Mouse (Mus musculus) liver, adult 2 months (tissue): ENCODE results near the gene Gm26741. TPM values are rescaled to one million over a fixed set of nuclear protein-coding genes. Genes with fewer than 3 reads are reported as not detected.

Experiments
- DNase-seq: peaks from one replicate; pipeline ENCODE4 v3.0.0-alpha.2; 2011; ENCODE audit warnings: low read depth, low spot score; ENCODE audit errors: extremely low read depth
- H3K27ac ChIP-seq: fragments of 200-500 bp; replicated peaks from 2 replicates; pipeline ENCODE4 v1.5.1; 2012; ENCODE audit warnings: low read depth, mild to moderate bottlenecking, control low read depth, inconsistent platforms, low read length; ENCODE audit not compliant: insufficient read depth
- H3K27me3 ChIP-seq: fragments of 200-500 bp; 2 replicates; pipeline ENCODE4 v1.6.1; 2012; ENCODE audit warnings: mild to moderate bottlenecking, moderate library complexity, low read length, inconsistent platforms; ENCODE audit not compliant: control insufficient read depth, insufficient read depth
- H3K36me3 ChIP-seq: fragments of 200-500 bp; 2 replicates; pipeline ENCODE4 v1.6.1; 2012; ENCODE audit warnings: low read length, inconsistent platforms; ENCODE audit not compliant: control insufficient read depth, insufficient read depth
- H3K4me1 ChIP-seq: fragments of 200-500 bp; 2 replicates; pipeline ENCODE4 v1.6.1; 2011; ENCODE audit warnings: low read length; ENCODE audit not compliant: control insufficient read depth, insufficient read depth
- H3K4me3 ChIP-seq: fragments of 200-500 bp; 2 replicates; pipeline ENCODE4 v1.5.1; 2011; ENCODE audit warnings: low read depth, mild to moderate bottlenecking, control low read depth, low read length, moderate library complexity; ENCODE audit not compliant: insufficient read depth
- H3K79me2 ChIP-seq: fragments of 200-500 bp; 2 replicates; pipeline ENCODE4 v1.6.1; 2012; ENCODE audit warnings: inconsistent platforms, mild to moderate bottlenecking, low read length, moderate library complexity; ENCODE audit not compliant: control insufficient read depth, insufficient read depth
- H3K9ac ChIP-seq: fragments of 200-500 bp; 2 replicates; pipeline ENCODE4 v1.6.1; 2012; ENCODE audit warnings: low read depth, mild to moderate bottlenecking, control low read depth, inconsistent platforms, low read length
- CTCF ChIP-seq: fragments of 200-500 bp; IDR thresholded peaks from 2 replicates; pipeline ENCODE4 v1.5.1; 2011; ENCODE audit warnings: low read depth, low read length, control low read depth
- POLR2A ChIP-seq: fragments of 200-500 bp; IDR thresholded peaks from 2 replicates; pipeline ENCODE4 v1.6.1; 2011; ENCODE audit warnings: low read length, control low read depth; ENCODE audit not compliant: insufficient read depth; ENCODE audit errors: extremely low read depth
- WGBS: fragments of 180-500 bp; shearing (Covaris S2); methylation state at CpG from one replicate; pipeline ENCODE4 v1.1.7; 2018; 5-methylcytosine and 5-hydroxymethylcytosine counted together
- polyA plus RNA-seq: library from polyadenylated mRNA; depleted of rRNA; stranded (reverse); fragments of >200 nt; gene quantifications from 2 replicates; pipeline ENCODE4 v1.2.3, GENCODE M21; 2012; rRNA removed
- total RNA-seq: library from RNA; depleted of rRNA; stranded (reverse); fragments of >200 nt; gene quantifications from 2 replicates; pipeline ENCODE4 v1.2.3, GENCODE M21; 2014; rRNA removed

Gene Gm26741
- total and polyA plus RNA-seq, 2 experiments = not detected

GRCm38 (mm10) chr10:52398715-52399114 lies 40.1 kb downstream of the Gm26741 start:
- TF ChIP-seq CTCF (no peak), POLR2A (no peak)

GRCm38 (mm10) chr10:52399722-52400121 lies 41.2 kb downstream of the Gm26741 start:
- TF ChIP-seq POLR2A (no peak), CTCF (no peak)
- Histone ChIP-seq H3K79me2 (no peaks in the 10 kb centered on the region), H3K4me3 (no peak overlapping the region), H3K4me1 (no peaks in the 10 kb centered on the region), H3K27ac (no peak overlapping the region), H3K36me3 (no peaks in the 10 kb centered on the region), H3K27me3 (no peaks in the 10 kb centered on the region), H3K9ac (no peak overlapping the region)
- no peak for DNase-seq
- WGBS = 65% methylated on average over 3 of the region's 3 CpGs

More at GRCm38 (mm10) chr10:52398715-52399114, 40.1 kb downstream of the Gm26741 start:
- WGBS = 74% methylated on average over 2 of the region's 2 CpGs
- H3K79me2 ChIP-seq = no peaks in the 10 kb centered on the region
- no peak for DNase-seq
- H3K27me3 ChIP-seq = no peaks in the 10 kb centered on the region
- H3K9ac ChIP-seq = no peak overlapping the region
- H3K4me3 ChIP-seq = no peak overlapping the region
- H3K36me3 ChIP-seq = no peaks in the 10 kb centered on the region
- no peak overlapping the region for H3K27ac ChIP-seq
- no peaks in the 10 kb centered on the region for H3K4me1 ChIP-seq

DNA sequence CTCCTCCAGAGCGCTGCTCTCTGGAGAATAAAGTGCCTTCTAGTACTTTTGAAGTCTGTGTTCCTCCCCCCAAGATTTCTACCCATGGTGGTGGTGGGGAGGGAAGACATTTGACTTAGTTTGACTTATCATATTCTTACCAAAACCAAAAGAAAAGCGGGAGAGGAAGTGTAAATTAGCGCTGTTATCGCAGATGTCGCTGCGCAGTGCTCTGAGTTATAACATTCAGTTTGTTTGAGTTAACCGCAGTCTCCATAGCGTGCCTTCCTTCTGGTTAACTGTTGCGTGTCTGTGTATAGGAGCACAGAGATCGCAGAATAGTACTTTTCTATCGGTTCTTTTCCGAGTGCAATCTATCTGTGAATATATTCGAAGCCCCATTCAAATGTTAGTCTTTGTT lies 46.6 kb downstream of the Gm26741 start:
- H3K36me3 ChIP-seq = no peaks in the 10 kb centered on the region
- H3K27me3 ChIP-seq = peaks cover 2% of the 10 kb centered on the region; the same call in 1 of the 2 replicates
- H3K27ac ChIP-seq = no peak overlapping the region
- no peak for TF ChIP-seq CTCF
- TF ChIP-seq POLR2A = no peak
- H3K9ac ChIP-seq = no peak overlapping the region
- H3K4me3 ChIP-seq = no peak overlapping the region
- 87% methylated on average over 13 of the region's 13 CpGs for WGBS
- no peak for DNase-seq
- no peaks in the 10 kb centered on the region for H3K4me1 ChIP-seq
- no peaks in the 10 kb centered on the region for H3K79me2 ChIP-seq

DNA sequence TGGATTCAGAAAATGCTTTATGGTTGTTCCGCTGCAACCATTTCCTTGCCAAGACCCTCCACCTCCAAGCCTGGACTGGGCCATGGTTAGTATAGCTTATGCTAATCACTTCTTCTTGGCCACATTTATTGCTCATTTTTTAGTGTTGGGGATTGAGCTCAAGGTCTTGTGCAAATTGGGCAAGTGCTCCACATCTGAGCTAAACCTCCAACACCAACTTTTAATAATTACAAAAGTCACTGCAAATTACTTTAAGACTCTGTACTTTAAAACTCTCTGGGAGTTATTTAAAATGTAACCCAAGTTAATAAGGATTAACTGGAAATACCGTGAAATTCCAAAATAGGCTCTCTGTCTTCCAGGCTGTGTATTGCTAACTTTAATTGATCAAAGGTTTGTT lies 49.0 kb downstream of the Gm26741 start:
- no peaks in the 10 kb centered on the region for H3K79me2 ChIP-seq
- no peaks in the 10 kb centered on the region for H3K36me3 ChIP-seq
- H3K4me3 ChIP-seq = no peak overlapping the region
- H3K27me3 ChIP-seq = peaks cover 2% of the 10 kb centered on the region; the same call in 1 of the 2 replicates
- WGBS = 90% methylated on average over 2 of the region's 2 CpGs
- no peaks in the 10 kb centered on the region for H3K4me1 ChIP-seq
- no peak for TF ChIP-seq POLR2A
- no peak for TF ChIP-seq CTCF
- no peak for DNase-seq
- no peak overlapping the region for H3K9ac ChIP-seq
- no peak overlapping the region for H3K27ac ChIP-seq

Other genes starting within 250 kb of the Gm26741 start
- gene Ros1, start 163.5 kb upstream of the Gm26741 start, total RNA-seq = not detected in 2 replicates
- gene Ros1, start 163.5 kb upstream of the Gm26741 start, polyA plus RNA-seq = not detected in 2 replicates
- 3.1 and 3.5 TPM in 2 replicates for gene Dcbld1, start 125.1 kb upstream of the Gm26741 start, total RNA-seq
- 2.0 and 2.3 TPM in 2 replicates for gene Dcbld1, start 125.1 kb upstream of the Gm26741 start, polyA plus RNA-seq
- 14.9 and 16.5 TPM in 2 replicates for gene Gopc, start 23.4 kb downstream of the Gm26741 start, total RNA-seq
- gene Gopc, start 23.4 kb downstream of the Gm26741 start, polyA plus RNA-seq = 3.7 and 4.8 TPM in 2 replicates
- gene Nepn, start 30.2 kb downstream of the Gm26741 start, total RNA-seq = not detected in 2 replicates
- not detected in 2 replicates for gene Nepn, start 30.2 kb downstream of the Gm26741 start, polyA plus RNA-seq
- 13.6 and 13.7 TPM in 2 replicates for gene Nus1, start 58.8 kb downstream of the Gm26741 start, total RNA-seq
- gene Nus1, start 58.8 kb downstream of the Gm26741 start, polyA plus RNA-seq = 9.7 and 11.6 TPM in 2 replicates